Mouse (Mus musculus) liver, adult (tissue): ENCODE data around the gene Tppp2.

Source experiments
- GATA4 ChIP-seq: IDR thresholded peaks from 2 replicates; pipeline ENCODE4 v1.6.1; 2014; ENCODE audit warnings: mild to moderate bottlenecking, low read length; ENCODE audit not compliant: insufficient replicate concordance

Gene Tppp2

DNA sequence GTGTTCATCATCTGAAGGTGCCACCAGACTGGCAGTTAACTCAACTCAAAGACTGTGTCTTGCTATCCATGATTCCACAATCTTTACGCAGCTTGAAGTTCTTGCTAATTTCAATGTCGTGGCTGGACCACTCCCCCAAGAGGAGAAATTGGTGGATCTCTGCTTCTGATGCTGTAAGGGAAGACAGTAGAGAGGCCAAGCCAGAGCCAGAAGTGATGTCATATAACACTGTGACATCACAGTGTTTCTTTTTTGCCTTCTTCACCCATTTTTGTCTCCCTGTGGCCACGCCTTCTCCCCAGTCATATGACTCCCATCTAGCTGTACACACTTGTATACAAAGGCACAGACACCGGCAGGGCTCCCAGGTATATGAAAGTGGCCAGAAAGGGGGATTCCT is at the start of gene Tppp2:
TSS of gene Tppp2 (plus strand) at position 301 of the 400 bp plus-strand sequence.
- TF ChIP-seq GATA4 = no peak

DNA sequence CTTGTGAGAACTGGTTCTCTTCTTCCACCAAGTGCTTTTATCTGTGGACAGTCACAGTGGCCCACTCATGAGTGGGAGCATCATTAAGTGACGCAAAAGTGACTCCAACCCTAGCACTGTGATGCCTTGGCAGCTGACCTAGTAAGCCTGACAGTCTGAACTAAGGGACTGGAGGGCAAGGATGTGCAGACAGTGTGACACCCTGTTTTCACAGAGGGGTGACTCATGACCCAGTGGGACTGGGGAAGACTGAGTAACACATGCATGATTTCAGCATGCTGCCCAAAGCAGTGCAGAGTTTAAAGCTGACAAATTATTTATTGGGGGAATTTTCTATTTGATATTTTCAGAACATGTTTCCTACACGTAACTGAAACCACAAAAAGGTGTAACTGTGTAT is 47.5 kb upstream of the Tppp2 start:
- TF ChIP-seq GATA4 = no peak

GRCm38 (mm10) chr14:51871741-51872140 is 46.5 kb upstream of the Tppp2 start:
- no peak for TF ChIP-seq GATA4

GRCm38 (mm10) chr14:51877517-51877916 is 40.7 kb upstream of the Tppp2 start:
- TF ChIP-seq GATA4 = no peak

GRCm38 (mm10) chr14:51883527-51884030 is 34.6 kb upstream of the Tppp2 start:
- no peak for TF ChIP-seq GATA4

DNA sequence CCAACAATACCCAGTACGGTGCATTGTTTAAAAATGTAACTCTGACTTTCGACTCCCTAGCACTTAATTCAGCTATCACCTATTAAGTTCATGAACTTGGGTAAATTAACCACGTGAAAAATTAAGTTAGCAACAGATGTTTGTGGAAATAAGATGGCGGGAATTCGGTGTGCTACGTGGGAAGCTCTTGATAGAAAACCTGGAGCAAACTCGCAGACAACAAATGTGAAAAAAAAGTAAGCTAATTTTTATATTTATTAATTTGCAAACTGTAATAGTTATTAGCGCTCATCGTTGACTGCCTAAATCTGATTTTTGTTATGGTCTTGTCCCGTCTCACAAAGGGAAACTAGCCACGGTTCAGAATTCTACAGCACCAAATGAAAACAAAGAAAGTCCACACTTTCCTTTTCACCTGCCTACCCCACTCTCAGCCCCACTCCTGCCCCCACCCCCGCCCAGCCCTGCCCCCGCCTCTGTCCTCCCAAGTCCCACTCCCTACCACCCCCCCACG is 34.1 kb upstream of the Tppp2 start:
- TF ChIP-seq GATA4 = no peak

- no peak for TF ChIP-seq GATA4
Measured at GRCm38 (mm10) chr14:51884598-51885331, 33.5 kb upstream of the Tppp2 start, which contains the start of gene Mettl17. Gene Mettl17 (plus strand): TSS chr14:51884842.

GRCm38 (mm10) chr14:51886051-51886450 is 32.2 kb upstream of the Tppp2 start:
- no peak for TF ChIP-seq GATA4

- TF ChIP-seq GATA4 = no peak
Measured at GRCm38 (mm10) chr14:51889833-51890232, 28.4 kb upstream of the Tppp2 start.

- no peak for TF ChIP-seq GATA4
Measured at GRCm38 (mm10) chr14:51892191-51892939, 25.9 kb upstream of the Tppp2 start, which contains the start of gene Slc39a2. Gene Slc39a2 (plus strand): TSS chr14:51892889.

DNA sequence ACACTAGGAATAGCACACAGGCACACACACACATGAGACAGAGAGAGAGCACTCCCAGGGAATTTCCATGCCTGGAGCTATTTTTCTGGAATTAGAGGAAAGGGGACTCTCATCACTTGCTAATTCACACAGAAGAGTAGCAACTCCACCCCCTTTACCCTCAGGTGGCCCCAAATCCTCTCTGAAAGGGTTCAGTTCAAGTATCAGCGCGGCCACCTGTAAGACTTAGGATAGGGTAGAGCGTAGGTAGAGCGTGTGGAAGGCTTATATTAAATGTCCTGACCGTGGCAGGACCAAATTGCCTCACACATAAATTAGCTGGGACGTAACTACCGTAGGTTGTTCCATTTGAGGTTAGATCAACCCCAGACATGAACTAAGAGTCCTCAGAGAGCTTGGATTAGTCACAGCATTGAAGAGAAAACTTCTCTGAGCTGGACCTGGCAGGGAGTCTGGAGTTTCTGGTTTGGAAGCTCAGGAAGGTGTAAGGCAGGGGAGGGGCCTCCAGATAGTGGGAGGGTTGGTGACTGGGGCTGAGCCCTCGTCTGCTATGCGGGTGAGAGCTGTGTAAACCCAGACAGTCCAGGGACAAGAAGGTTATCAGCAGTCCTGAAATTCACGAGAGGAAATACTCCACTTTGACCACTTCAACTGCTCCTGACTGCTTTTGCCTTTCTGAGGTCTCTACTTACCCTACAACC is 25.0 kb upstream of the Tppp2 start:
- no peak for TF ChIP-seq GATA4

DNA sequence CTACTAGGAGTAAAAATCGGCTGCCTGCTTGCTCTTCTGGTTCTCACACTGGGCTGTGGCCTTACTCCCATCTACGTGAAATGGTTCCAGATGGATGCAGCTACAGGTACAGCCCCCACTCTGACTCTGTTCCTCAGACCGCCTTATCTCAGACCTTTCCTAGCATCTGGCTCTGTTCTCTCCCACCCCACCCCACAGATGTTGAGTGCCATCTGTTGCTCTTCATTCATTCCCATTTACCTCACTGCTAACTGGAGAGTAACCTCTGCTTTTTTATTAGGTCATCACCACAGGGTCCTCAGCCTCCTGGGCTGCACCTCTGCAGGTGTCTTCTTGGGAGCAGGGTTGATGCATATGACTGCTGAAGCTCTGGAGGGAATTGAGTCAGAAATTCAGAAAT is 24.4 kb upstream of the Tppp2 start:
- TF ChIP-seq GATA4 = no peak

GRCm38 (mm10) chr14:51895071-51895470 is 23.2 kb upstream of the Tppp2 start:
- TF ChIP-seq GATA4 = no peak

- TF ChIP-seq GATA4 = no peak
Measured at GRCm38 (mm10) chr14:51896019-51896418, 22.2 kb upstream of the Tppp2 start.

GRCm38 (mm10) chr14:51896539-51897170 is 21.6 kb upstream of the Tppp2 start:
- TF ChIP-seq GATA4 = no peak

- peak; percentile 63; the same call in 1 of the 2 replicates for TF ChIP-seq GATA4
Measured at GRCm38 (mm10) chr14:51899351-51899750, 18.9 kb upstream of the Tppp2 start.
